Comparison of ENCODE assay signal across 9 mouse cellular contexts in the genomic region with DNA sequence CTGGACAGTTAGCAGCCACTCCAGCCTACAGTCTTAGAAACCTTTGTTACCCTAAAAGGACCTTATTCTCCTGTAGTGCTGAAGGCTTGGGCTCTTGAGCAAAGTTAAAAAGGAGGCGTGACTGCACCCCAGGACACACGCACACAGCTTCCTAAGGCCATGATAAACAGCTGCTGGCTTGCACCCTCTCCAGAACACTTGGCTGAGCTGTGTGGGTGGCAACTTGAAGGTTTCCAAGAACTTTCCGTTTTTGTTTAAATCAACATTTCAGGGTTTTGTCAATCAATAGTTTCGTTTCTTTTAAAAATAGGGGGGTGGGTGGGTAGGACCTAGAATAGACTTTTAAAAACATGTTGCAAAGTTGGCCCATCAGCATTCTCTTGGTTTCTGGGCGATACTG. TPM values are rescaled to one million over a fixed set of nuclear protein-coding genes. Genes with fewer than 3 reads are reported as not detected.
DNase-seq lines count a peak whose midpoint lies in the region; ATAC-seq and TF ChIP-seq lines count a peak whose summit lies in the region.
"Had no signal": no experiment of that assay in that cellular context is flagged by ENCODE, and none has a peak within 500 bp of the region (broad histone marks: within the 10 kb centered on the region; RNA-seq: fewer than 3 reads in every experiment).

No protein-coding gene starts in this region.

- H3K4me3 ChIP-seq in ES-Bruce4 (ENCODE audit: low read depth, low read length): peak overlapping the region; percentile 68
- H3K4me3 ChIP-seq in embryonic facial prominence, embryonic 13.5 days: peak overlapping the region; percentile 51
- H3K4me3 ChIP-seq in hindbrain, postnatal 0 days (ENCODE audit: low read length): peak overlapping the region; percentile 56

- TF ChIP-seq EP300 in ES-Bruce4 (IDR thresholded peaks at IDR 0.05; ENCODE audit: insufficient read depth, low read depth, low read length): no peak

- DNase-seq in hindbrain, postnatal 0 days (ENCODE audit: low spot score): no peak
- DNase-seq in lung, postnatal 4 days: peak; percentile 7 to 34
- no peak for DNase-seq in layer of hippocampus, adult 9-10 months (ENCODE audit: low spot score)
- no peak for DNase-seq in thymus, postnatal 25 days
- no peak for DNase-seq in left cerebral cortex, postnatal 10 days (ENCODE audit: extremely low spot score in 1 of 2, low spot score in 2 of 2)
- no peak for DNase-seq in cerebellum, adult 9-10 months
- DNase-seq: retina, postnatal 1 day had no signal

- no peak overlapping the region for H3K9ac ChIP-seq in ES-Bruce4 (ENCODE audit: low read depth, poor library complexity, severe bottlenecking)
- no peak overlapping the region for H3K9ac ChIP-seq in embryonic facial prominence, embryonic 13.5 days
- peak overlapping the region; percentile 61 for H3K9ac ChIP-seq in hindbrain, postnatal 0 days (replicated peaks; ENCODE audit: low read length)

- no peaks in the 10 kb centered on the region for H3K9me3 ChIP-seq in ES-Bruce4 (replicated peaks; ENCODE audit: control insufficient read depth, insufficient read depth, low read length, poor library complexity, severe bottlenecking)
- H3K9me3 ChIP-seq in embryonic facial prominence, embryonic 13.5 days: no peaks in the 10 kb centered on the region
- no peaks in the 10 kb centered on the region for H3K9me3 ChIP-seq in hindbrain, postnatal 0 days (ENCODE audit: low read length)

- TF ChIP-seq CTCF in ES-Bruce4 (IDR thresholded peaks at IDR 0.05; ENCODE audit: low read depth, low read length): no peak
- TF ChIP-seq CTCF in hindbrain, postnatal 0 days (IDR thresholded peaks at IDR 0.05; ENCODE audit: low read depth): no peak

- no peak for ATAC-seq in embryonic facial prominence, embryonic 13.5 days (ENCODE audit: insufficient number of reproducible peaks, insufficient read depth, low FRiP score, low TSS enrichment, low read depth)
- no peak for ATAC-seq in hindbrain, postnatal 0 days

- no peak overlapping the region for H3K27ac ChIP-seq in ES-Bruce4 (ENCODE audit: insufficient read depth, low read length)
- H3K27ac ChIP-seq in embryonic facial prominence, embryonic 13.5 days: no peak overlapping the region
- H3K27ac ChIP-seq in hindbrain, postnatal 0 days: no peak overlapping the region

- intact Hi-C loops in left cerebral cortex, postnatal 10 days (cut with DNase I): loop anchor here (2.0 to 5.0 kb wide), 2 partner anchors 207 to 245 kb away; no protein-coding TSS in a partner anchor

- H3K36me3 ChIP-seq in ES-Bruce4 (ENCODE audit: control insufficient read depth, insufficient read depth, low read length, poor library complexity, severe bottlenecking): no peaks in the 10 kb centered on the region
- no peaks in the 10 kb centered on the region for H3K36me3 ChIP-seq in embryonic facial prominence, embryonic 13.5 days
- no peaks in the 10 kb centered on the region for H3K36me3 ChIP-seq in hindbrain, postnatal 0 days (ENCODE audit: insufficient read depth, low read length)

- 44% methylated on average over 5 of the region's 5 CpGs for WGBS in embryonic facial prominence, embryonic 13.5 days
- WGBS in hindbrain, postnatal 0 days: 33% methylated on average over 5 of the region's 5 CpGs

- H3K4me1 ChIP-seq in ES-Bruce4 (ENCODE audit: control insufficient read depth, insufficient read depth, low read length): no peaks in the 10 kb centered on the region
- H3K4me1 ChIP-seq in embryonic facial prominence, embryonic 13.5 days: peaks cover 7% of the 10 kb centered on the region
- H3K4me1 ChIP-seq in hindbrain, postnatal 0 days (ENCODE audit: insufficient read depth, low read length): peaks cover 14% of the 10 kb centered on the region; the same call in 1 of the 2 replicates

- TF ChIP-seq POLR2A in ES-Bruce4 (IDR thresholded peaks at IDR 0.05; ENCODE audit: insufficient read depth, low read length): no peak

- H3K4me2 ChIP-seq in embryonic facial prominence, embryonic 13.5 days: peak overlapping the region; percentile 98
- H3K4me2 ChIP-seq in hindbrain, postnatal 0 days (ENCODE audit: low read depth, low read length): peak overlapping the region; percentile 89

- no peaks in the 10 kb centered on the region; the same call in 1 of the 2 replicates for H3K27me3 ChIP-seq in ES-Bruce4 (ENCODE audit: control insufficient read depth, insufficient read depth, low read length, poor library complexity, severe bottlenecking)
- H3K27me3 ChIP-seq in embryonic facial prominence, embryonic 13.5 days: peaks cover 27% of the 10 kb centered on the region
- no peaks in the 10 kb centered on the region for H3K27me3 ChIP-seq in hindbrain, postnatal 0 days (ENCODE audit: insufficient read depth, low read length)

RNA-seq across cellular contexts. Expression of a gene that starts 0.9 kb away (rescaled TPM):
- polyA plus RNA-seq in ES-Bruce4 (2011; ENCODE audit: insufficient read depth, insufficient read length, low read depth, missing spikeins): 1.2 TPM in 1 of 2 replicates, not detected in the other
- polyA plus RNA-seq in embryonic facial prominence, embryonic 13.5 days (2015; fragmentation: Nextera tagmentation; extraction: Ambion mirVana): 1.5 and 2.3 TPM in 2 replicates
- total RNA-seq in hindbrain, postnatal 0 days (2014; rRNA removed): 5.3 and 6.1 TPM in 2 replicates
- polyA plus RNA-seq in hindbrain, postnatal 0 days (2015; fragmentation: Nextera tagmentation; extraction: Ambion mirVana): 3.9 and 4.1 TPM in 2 replicates
- total RNA-seq in left cerebral cortex, postnatal 10 days (2021): 1 to 10 TPM; 4.7 to 5.1 TPM

Comparison
In these comparisons a context has a peak if more than half of its experiments do, and no peak if none do; other contexts are left out.
1. DNase-seq: peak in lung, postnatal 4 days (2 of 2); none in hindbrain, postnatal 0 days (single experiment), layer of hippocampus, adult 9-10 months (single experiment), thymus, postnatal 25 days (single experiment), left cerebral cortex, postnatal 10 days (0 of 2) and cerebellum, adult 9-10 months (single experiment).
2. Peak in every context shown above with its lines, with median percentiles within 50 percentile points of each other: H3K4me3 ChIP-seq.